Mouse (Mus musculus) colon, adult 2 months (tissue): ENCODE results near the gene Zfp934. TPM values are rescaled to one million over a fixed set of nuclear protein-coding genes. Genes with fewer than 3 reads are reported as not detected.

ENCODE experiments used
- polyA plus RNA-seq: library from polyadenylated mRNA; depleted of rRNA; stranded (reverse); fragments of >200 nt; gene quantifications from 2 replicates; pipeline ENCODE4 v1.2.3, GENCODE M21; 2012; rRNA removed

Gene Zfp934
- 0.36 and 0.57 TPM in 2 replicates for polyA plus RNA-seq

GRCm38 (mm10) chr13:62571099-62571498 lies at the start of gene Zfp934:
Gene Zfp934 (minus strand): TSS chr13:62571199.

GRCm38 (mm10) chr13:62558189-62559110 lies 12.5 kb downstream of the Zfp934 start, which contains the start of gene Zfp935:
Gene Zfp935 (minus strand): TSS chr13:62558511.

GRCm38 (mm10) chr13:62466424-62467334 lies 104.3 kb downstream of the Zfp934 start, which contains the start of gene Gm49359:
Gene Gm49359 (minus strand): TSS chr13:62466832.

Other genes with a start within 250 kb of the Zfp934 start
- gene Gm3604, start 188.0 kb downstream of the Zfp934 start, polyA plus RNA-seq, result 0.05 and 0.12 TPM in 2 replicates
- gene Gm49359, start 104.4 kb downstream of the Zfp934 start, polyA plus RNA-seq, result 0.44 and 0.86 TPM in 2 replicates
- gene Zfp935, start 12.7 kb downstream of the Zfp934 start, polyA plus RNA-seq, result not detected in 2 replicates
- gene 6720489N17Rik, start 53.0 kb upstream of the Zfp934 start, polyA plus RNA-seq, result 0.05 TPM in 1 of 2 replicates, not detected in the other
- 0.36 and 0.37 TPM in 2 replicates for gene Platr25, start 189.5 kb upstream of the Zfp934 start, polyA plus RNA-seq
- gene Gm5141, start 214.6 kb upstream of the Zfp934 start, polyA plus RNA-seq, result 0.30 and 0.71 TPM in 2 replicates